10 mouse cellular contexts compared by ENCODE assay signal in genomic region chr7:132338350-132338749, GRCm38 (mm10). TPM values are rescaled to one million over a fixed set of nuclear protein-coding genes. Genes with fewer than 3 reads are reported as not detected.
DNase-seq lines count a peak whose midpoint lies in the region; ATAC-seq and TF ChIP-seq lines count a peak whose summit lies in the region.
"Had no signal": no experiment of that assay in that cellular context is flagged by ENCODE, and none has a peak within 500 bp of the region (broad histone marks: within the 10 kb centered on the region; RNA-seq: fewer than 3 reads in every experiment).

No protein-coding gene starts in this region.

- no peak for TF ChIP-seq POLR2A in lung, adult 2 months (IDR thresholded peaks at IDR 0.05; ENCODE audit: borderline replicate concordance, extremely low read depth, low read depth, low read length)

- H3K27ac ChIP-seq in limb, embryonic 12.5 days = 0 out of 2 replicates have a peak overlapping the region, but pooled peaks have one; percentile 26
- peak overlapping the region; percentile 62 for H3K27ac ChIP-seq in stomach, embryonic 16.5 days (ENCODE audit: low read length)
- H3K27ac ChIP-seq in midbrain, postnatal 0 days (ENCODE audit: low read depth, low read length) = no peak overlapping the region
- H3K27ac ChIP-seq in forebrain, embryonic 10.5 days = no peak overlapping the region
- H3K27ac ChIP-seq: macrophage had no signal

- WGBS in lung, adult 2 months = 50% methylated on average over 6 of the region's 6 CpGs
- WGBS in limb, embryonic 12.5 days = 63% methylated on average over 6 of the region's 6 CpGs
- WGBS in stomach, embryonic 16.5 days = 63% methylated on average over 6 of the region's 6 CpGs
- WGBS in midbrain, postnatal 0 days = 65% methylated on average over 6 of the region's 6 CpGs
- WGBS in forebrain, embryonic 10.5 days = 69% methylated on average over 6 of the region's 6 CpGs

- no peak overlapping the region for H3K4me3 ChIP-seq in lung, adult 2 months (replicated peaks; ENCODE audit: extremely low read depth, low read depth, low read length)
- H3K4me3 ChIP-seq in limb, embryonic 12.5 days (replicated peaks) = no peak overlapping the region
- no peak overlapping the region for H3K4me3 ChIP-seq in stomach, embryonic 16.5 days (replicated peaks; ENCODE audit: low read length)
- no peak overlapping the region for H3K4me3 ChIP-seq in midbrain, postnatal 0 days (ENCODE audit: low read depth, low read length)
- H3K4me3 ChIP-seq in forebrain, embryonic 10.5 days = no peak overlapping the region
- H3K4me3 ChIP-seq: embryonic facial prominence, embryonic 13.5 days had no signal

- peak; percentile 53 to 71 for DNase-seq in lung, adult 18-20 months
- DNase-seq in lung, adult 2 months = no peak
- DNase-seq in heart, postnatal 14 days = peak; percentile 23 to 32
- DNase-seq in midbrain, postnatal 0 days (ENCODE audit: low spot score) = no peak
- no peak for DNase-seq in forebrain, embryonic 10.5 days (ENCODE audit: extremely low spot score, low spot score)
- DNase-seq in urinary bladder, postnatal 4 days (ENCODE audit: low spot score in 2 of 2) = no peak

- TF ChIP-seq CTCF in lung, adult 2 months (IDR thresholded peaks at IDR 0.05; ENCODE audit: insufficient read depth, low read length) = no peak
- no peak for TF ChIP-seq CTCF in midbrain, postnatal 0 days (IDR thresholded peaks at IDR 0.05)

- intact Hi-C loops in heart, postnatal 14 days (cut with DNase I) = no loop called here

- no peaks in the 10 kb centered on the region for H3K27me3 ChIP-seq in limb, embryonic 12.5 days
- no peaks in the 10 kb centered on the region for H3K27me3 ChIP-seq in stomach, embryonic 16.5 days (ENCODE audit: control insufficient read depth, insufficient read depth, low read length)
- H3K27me3 ChIP-seq in midbrain, postnatal 0 days (ENCODE audit: insufficient read depth, low read length) = no peaks in the 10 kb centered on the region
- no peaks in the 10 kb centered on the region for H3K27me3 ChIP-seq in forebrain, embryonic 10.5 days (ENCODE audit: poor library complexity, severe bottlenecking)
- H3K27me3 ChIP-seq: embryonic facial prominence, embryonic 13.5 days had no signal

- H3K9me3 ChIP-seq in limb, embryonic 12.5 days = peaks cover 6% of the 10 kb centered on the region; the same call in 1 of the 2 replicates
- no peaks in the 10 kb centered on the region for H3K9me3 ChIP-seq in stomach, embryonic 16.5 days (replicated peaks; ENCODE audit: control insufficient read depth, low read length)
- no peaks in the 10 kb centered on the region for H3K9me3 ChIP-seq in midbrain, postnatal 0 days (ENCODE audit: low read length)
- H3K9me3 ChIP-seq in forebrain, embryonic 10.5 days = no peaks in the 10 kb centered on the region
- H3K9me3 ChIP-seq: embryonic facial prominence, embryonic 13.5 days had no signal

- H3K4me2 ChIP-seq in limb, embryonic 12.5 days = no peak overlapping the region
- no peak overlapping the region for H3K4me2 ChIP-seq in stomach, embryonic 16.5 days (ENCODE audit: low read depth, low read length)
- no peak overlapping the region for H3K4me2 ChIP-seq in midbrain, postnatal 0 days (ENCODE audit: low read depth, low read length, poor library complexity, severe bottlenecking)
- H3K4me2 ChIP-seq: embryonic facial prominence, embryonic 13.5 days had no signal

- no peaks in the 10 kb centered on the region for H3K36me3 ChIP-seq in limb, embryonic 12.5 days
- H3K36me3 ChIP-seq in stomach, embryonic 16.5 days (ENCODE audit: control insufficient read depth, insufficient read depth, low read length) = no peaks in the 10 kb centered on the region
- H3K36me3 ChIP-seq in midbrain, postnatal 0 days (ENCODE audit: insufficient read depth, low read length) = no peaks in the 10 kb centered on the region
- H3K36me3 ChIP-seq in forebrain, embryonic 10.5 days (replicated peaks) = no peaks in the 10 kb centered on the region
- H3K36me3 ChIP-seq: embryonic facial prominence, embryonic 13.5 days had no signal

- no peak overlapping the region for H3K9ac ChIP-seq in limb, embryonic 12.5 days (replicated peaks)
- H3K9ac ChIP-seq in stomach, embryonic 16.5 days (ENCODE audit: low read length) = no peak overlapping the region
- H3K9ac ChIP-seq in midbrain, postnatal 0 days (replicated peaks; ENCODE audit: low read length, poor library complexity, severe bottlenecking) = no peak overlapping the region
- H3K9ac ChIP-seq: embryonic facial prominence, embryonic 13.5 days had no signal

- H3K4me1 ChIP-seq in lung, adult 2 months (ENCODE audit: control insufficient read depth, insufficient read depth, low read length) = peaks cover 23% of the 10 kb centered on the region
- H3K4me1 ChIP-seq in limb, embryonic 12.5 days (replicated peaks) = peaks cover 16% of the 10 kb centered on the region
- peaks cover 12% of the 10 kb centered on the region; the same call in 1 of the 2 replicates for H3K4me1 ChIP-seq in stomach, embryonic 16.5 days (ENCODE audit: control insufficient read depth, insufficient read depth, low read length)
- no peaks in the 10 kb centered on the region for H3K4me1 ChIP-seq in midbrain, postnatal 0 days (ENCODE audit: insufficient read depth, low read length)
- H3K4me1 ChIP-seq in forebrain, embryonic 10.5 days = peaks cover 24% of the 10 kb centered on the region

- ATAC-seq in limb, embryonic 12.5 days (ENCODE audit: insufficient number of reproducible peaks, insufficient read depth, low FRiP score, low TSS enrichment, low read depth) = no peak
- ATAC-seq in stomach, embryonic 16.5 days (ENCODE audit: insufficient read depth, low FRiP score) = no peak
- no peak for ATAC-seq in midbrain, postnatal 0 days (ENCODE audit: low FRiP score)

RNA-seq across cellular contexts. Expression of gene Chst15, which starts 21.3 kb away (rescaled TPM):
- polyA plus RNA-seq in lung, adult 2 months (2012; rRNA removed) = 14.1 and 14.7 TPM in 2 replicates
- total RNA-seq in heart, postnatal 14 days (2021) = 10 to 100 TPM; 11.8 to 12.4 TPM
- polyA plus RNA-seq in limb, embryonic 12.5 days (2016; fragmentation: Nextera tagmentation; extraction: Ambion mirVana) = 21.2 and 23.8 TPM in 2 replicates
- polyA plus RNA-seq in stomach, embryonic 16.5 days (2015; fragmentation: Nextera tagmentation; extraction: Ambion mirVana) = 24.6 and 25.5 TPM in 2 replicates
- 20.0 and 21.9 TPM in 2 replicates for total RNA-seq in midbrain, postnatal 0 days (2014; rRNA removed)
- polyA plus RNA-seq in midbrain, postnatal 0 days (2015; fragmentation: Nextera tagmentation; extraction: Ambion mirVana) = 8.4 TPM in 2 replicates
- polyA plus RNA-seq in forebrain, embryonic 10.5 days (2016; fragmentation: Nextera tagmentation; extraction: Ambion mirVana) = 9.2 and 9.7 TPM in 2 replicates

Comparison
In these comparisons a context has a peak if more than half of its experiments do, and no peak if none do; other contexts are left out.
1. DNase-seq: peak in lung, adult 18-20 months (2 of 2) and heart, postnatal 14 days (2 of 2); none in lung, adult 2 months (single experiment), midbrain, postnatal 0 days (single experiment), forebrain, embryonic 10.5 days (single experiment) and urinary bladder, postnatal 4 days (0 of 2).
2. H3K27ac ChIP-seq: peak in limb, embryonic 12.5 days (single experiment) and stomach, embryonic 16.5 days (single experiment); none in midbrain, postnatal 0 days (single experiment) and forebrain, embryonic 10.5 days (single experiment).